Mouse (Mus musculus) limb, embryonic 15.5 days (tissue): ENCODE data around the gene Depdc5. TPM values are rescaled to one million over a fixed set of nuclear protein-coding genes. Genes with fewer than 3 reads are reported as not detected.
"Not testable (repeated sequence)": the region's sequence is repeated elsewhere in the genome, so short reads cannot be mapped to it uniquely, and the experiment has no call there.

Source experiments
- ATAC-seq: fragments of 200-750 bp; cut with Nextera tagmentation; 2 replicates; pipeline ENCODE4 v1.8.0; 2017; ENCODE audit warnings: low read depth, moderate TSS enrichment; ENCODE audit not compliant: insufficient number of reproducible peaks, low FRiP score, low TSS enrichment
- H3K27ac ChIP-seq: fragments of 300-500 bp; sonication (generic); 2 replicates; pipeline ENCODE4 v1.5.1; 2015; ENCODE audit warnings: moderate library complexity, mild to moderate bottlenecking, inconsistent platforms
- H3K27me3 ChIP-seq: fragments of 300-500 bp; sonication (generic); 2 replicates; pipeline ENCODE4 v1.6.1; 2015; ENCODE audit warnings: inconsistent platforms
- H3K36me3 ChIP-seq: fragments of 300-500 bp; sonication (generic); 2 replicates; pipeline ENCODE4 v1.6.1; 2015; ENCODE audit warnings: inconsistent platforms
- H3K4me1 ChIP-seq: fragments of 300-500 bp; sonication (generic); 2 replicates; pipeline ENCODE4 v1.6.1; 2015; ENCODE audit warnings: inconsistent platforms
- H3K4me2 ChIP-seq: fragments of 300-500 bp; sonication (generic); 2 replicates; pipeline ENCODE4 v1.6.1; 2015; ENCODE audit warnings: mild to moderate bottlenecking, inconsistent platforms
- H3K4me3 ChIP-seq: fragments of 300-500 bp; sonication (generic); 2 replicates; pipeline ENCODE4 v1.5.1; 2015; ENCODE audit warnings: mild to moderate bottlenecking, inconsistent platforms
- H3K9ac ChIP-seq: fragments of 300-500 bp; sonication (generic); 2 replicates; pipeline ENCODE4 v1.6.1; 2015; ENCODE audit warnings: inconsistent platforms
- H3K9me3 ChIP-seq: fragments of 300-500 bp; sonication (generic); 2 replicates; pipeline ENCODE4 v1.6.1; 2016; ENCODE audit warnings: inconsistent platforms
- WGBS: fragments of 180-500 bp; shearing (Covaris S2); methylation state at CpG from one replicate; pipeline ENCODE4 v1.1.7; 2015; 5-methylcytosine and 5-hydroxymethylcytosine counted together
- polyA plus RNA-seq: library from polyadenylated mRNA; unstranded; fragments of >200 nt; fragmentation: Nextera tagmentation; extraction: Ambion mirVana; gene quantifications from 2 replicates; pipeline ENCODE4 v1.2.1, GENCODE M21; 2015

Gene Depdc5
- polyA plus RNA-seq, 1 experiment from 2014 or later, result 19.7 TPM

- peaks cover 15% of the 10 kb centered on the region; the same call in 1 of the 2 replicates for H3K4me1 ChIP-seq
- peak within 1 kb of the TSS; percentile 61 for H3K4me2 ChIP-seq
- no peaks in the 10 kb centered on the region for H3K9me3 ChIP-seq
- H3K27me3 ChIP-seq, result no peaks in the 10 kb centered on the region
- H3K4me3 ChIP-seq, result peak within 1 kb of the TSS; percentile 90
- ATAC-seq, result peak; percentile 96
- WGBS, result 0% methylated on average over 100 of the region's 121 CpGs
- H3K9ac ChIP-seq, result peak within 1 kb of the TSS; percentile 90
- peak within 1 kb of the TSS; percentile 100 for H3K27ac ChIP-seq
- H3K36me3 ChIP-seq, result peaks cover 10% of the 10 kb centered on the region; the same call in 1 of the 2 replicates
Measured at GRCm38 (mm10) chr5:33018561-33019425, 155.3 kb downstream of the Depdc5 start, which contains the start of gene Ywhah. TSS of gene Ywhah (plus strand) at chr5:33018816.

GRCm38 (mm10) chr5:33019426-33019821 is 155.9 kb downstream of the Depdc5 start:
- Histone ChIP-seq H3K4me1 (peaks cover 15% of the 10 kb centered on the region; the same call in 1 of the 2 replicates), H3K9me3 (no peaks in the 10 kb centered on the region), H3K27me3 (no peaks in the 10 kb centered on the region), H3K4me3 (peak overlapping the region; percentile 90), H3K4me2 (peak overlapping the region; percentile 59), H3K36me3 (peaks cover 14% of the 10 kb centered on the region; the same call in 1 of the 2 replicates), H3K9ac (peak overlapping the region; percentile 90), H3K27ac (peak overlapping the region; percentile 100)
- ATAC-seq, result no peak
- under 1% methylated on average over 12 of the region's 12 CpGs for WGBS

GRCm38 (mm10) chr5:33021622-33022021 is 158.1 kb downstream of the Depdc5 start:
- ATAC-seq, result no peak
- Histone ChIP-seq H3K4me1 (peaks cover 15% of the 10 kb centered on the region; the same call in 1 of the 2 replicates), H3K27ac (no peak overlapping the region), H3K36me3 (peaks cover 24% of the 10 kb centered on the region), H3K9ac (no peak overlapping the region), H3K4me2 (no peak overlapping the region), H3K27me3 (no peaks in the 10 kb centered on the region), H3K9me3 (no peaks in the 10 kb centered on the region), H3K4me3 (no peak overlapping the region)
- WGBS, result 88% methylated on average over 2 of the region's 2 CpGs

GRCm38 (mm10) chr5:33023337-33023736 is 159.8 kb downstream of the Depdc5 start:
- Histone ChIP-seq H3K9me3 (no peaks in the 10 kb centered on the region), H3K27me3 (no peaks in the 10 kb centered on the region), H3K9ac (no peak overlapping the region), H3K4me3 (no peak overlapping the region), H3K4me1 (peaks cover 9% of the 10 kb centered on the region; the same call in 1 of the 2 replicates), H3K36me3 (peaks cover 30% of the 10 kb centered on the region), H3K4me2 (no peak overlapping the region), H3K27ac (no peak overlapping the region)
- no peak for ATAC-seq
- 94% methylated on average over 4 of the region's 4 CpGs for WGBS

- ATAC-seq, result no peak
Measured at GRCm38 (mm10) chr5:33024474-33024873, 161.0 kb downstream of the Depdc5 start.

GRCm38 (mm10) chr5:33028656-33029055 is 165.2 kb downstream of the Depdc5 start:
- H3K27me3 ChIP-seq, result no peaks in the 10 kb centered on the region
- WGBS, result 62% methylated on average over 2 of the region's 2 CpGs
- no peaks in the 10 kb centered on the region for H3K9me3 ChIP-seq
- peaks cover 25% of the 10 kb centered on the region for H3K36me3 ChIP-seq
- no peak overlapping the region for H3K4me3 ChIP-seq
- no peaks in the 10 kb centered on the region for H3K4me1 ChIP-seq
- H3K27ac ChIP-seq, result no peak overlapping the region
- no peak for ATAC-seq
- no peak overlapping the region for H3K9ac ChIP-seq
- H3K4me2 ChIP-seq, result no peak overlapping the region

More at GRCm38 (mm10) chr5:33024474-33024873, 161.0 kb downstream of the Depdc5 start:
- Histone ChIP-seq H3K9me3 (no peaks in the 10 kb centered on the region), H3K27ac (no peak overlapping the region), H3K36me3 (peaks cover 35% of the 10 kb centered on the region), H3K9ac (no peak overlapping the region), H3K27me3 (no peaks in the 10 kb centered on the region), H3K4me3 (no peak overlapping the region), H3K4me2 (no peak overlapping the region), H3K4me1 (peaks cover 9% of the 10 kb centered on the region; the same call in 1 of the 2 replicates)
- WGBS, result 64% methylated on average over 5 of the region's 5 CpGs

GRCm38 (mm10) chr5:33030425-33031175 is 167.1 kb downstream of the Depdc5 start:
- Histone ChIP-seq H3K27ac (peak overlapping the region; percentile 54; the same call in 1 of the 2 replicates), H3K9me3 (no peaks in the 10 kb centered on the region), H3K4me3 (no peak overlapping the region), H3K4me2 (no peak overlapping the region), H3K4me1 (no peaks in the 10 kb centered on the region), H3K27me3 (no peaks in the 10 kb centered on the region), H3K36me3 (peaks cover 16% of the 10 kb centered on the region), H3K9ac (no peak overlapping the region)
- no peak for ATAC-seq
- 60% methylated on average over 4 of the region's 4 CpGs for WGBS

GRCm38 (mm10) chr5:33032036-33032773 is 168.7 kb downstream of the Depdc5 start:
- no peak for ATAC-seq
- H3K9ac ChIP-seq, result no peak overlapping the region
- no peak overlapping the region for H3K4me3 ChIP-seq
- no peaks in the 10 kb centered on the region for H3K9me3 ChIP-seq
- H3K27ac ChIP-seq, result no peak overlapping the region
- H3K27me3 ChIP-seq, result no peaks in the 10 kb centered on the region
- WGBS, result 73% methylated on average over 10 of the region's 10 CpGs
- no peak overlapping the region for H3K4me2 ChIP-seq
- H3K4me1 ChIP-seq, result no peaks in the 10 kb centered on the region
- peaks cover 12% of the 10 kb centered on the region for H3K36me3 ChIP-seq

- Histone ChIP-seq H3K36me3 (peaks cover 8% of the 10 kb centered on the region), H3K27me3 (no peaks in the 10 kb centered on the region), H3K4me3 (no peak overlapping the region), H3K27ac (no peak overlapping the region), H3K9ac (no peak overlapping the region), H3K4me2 (no peak overlapping the region), H3K9me3 (no peaks in the 10 kb centered on the region), H3K4me1 (no peaks in the 10 kb centered on the region)
- ATAC-seq, result peak; percentile 37; the same call in 1 of the 2 replicates
- WGBS, result 0% methylated on average over 4 of the region's 4 CpGs
Measured at GRCm38 (mm10) chr5:33033121-33033520, 169.6 kb downstream of the Depdc5 start.

GRCm38 (mm10) chr5:33033633-33034032 is 170.1 kb downstream of the Depdc5 start:
- not testable (repeated sequence) for H3K4me3 ChIP-seq, ATAC-seq, H3K4me1 ChIP-seq, H3K27ac ChIP-seq, H3K36me3 ChIP-seq, H3K9ac ChIP-seq, H3K9me3 ChIP-seq, H3K27me3 ChIP-seq, H3K4me2 ChIP-seq
- WGBS, result 45% methylated on average over 8 of the region's 8 CpGs

GRCm38 (mm10) chr5:33034100-33034499 is 170.6 kb downstream of the Depdc5 start:
- ATAC-seq, result no peak
- H3K4me1 ChIP-seq, result no peaks in the 10 kb centered on the region
- H3K27ac ChIP-seq, result no peak overlapping the region
- H3K9ac ChIP-seq, result no peak overlapping the region
- 15% methylated on average over 7 of the region's 7 CpGs for WGBS
- H3K36me3 ChIP-seq, result no peaks in the 10 kb centered on the region
- no peak overlapping the region for H3K4me3 ChIP-seq
- no peaks in the 10 kb centered on the region for H3K9me3 ChIP-seq
- no peaks in the 10 kb centered on the region for H3K27me3 ChIP-seq
- H3K4me2 ChIP-seq, result no peak overlapping the region
